Mouse (Mus musculus): Measurements from ENCODE around the gene Scube1. TPM values are rescaled to one million over a fixed set of nuclear protein-coding genes. Genes with fewer than 3 reads are reported as not detected.

Gene Scube1
- 3.6 and 4.1 TPM in 2 replicates for polyA plus RNA-seq (2015; fragmentation: Nextera tagmentation; extraction: Ambion mirVana)

DNA sequence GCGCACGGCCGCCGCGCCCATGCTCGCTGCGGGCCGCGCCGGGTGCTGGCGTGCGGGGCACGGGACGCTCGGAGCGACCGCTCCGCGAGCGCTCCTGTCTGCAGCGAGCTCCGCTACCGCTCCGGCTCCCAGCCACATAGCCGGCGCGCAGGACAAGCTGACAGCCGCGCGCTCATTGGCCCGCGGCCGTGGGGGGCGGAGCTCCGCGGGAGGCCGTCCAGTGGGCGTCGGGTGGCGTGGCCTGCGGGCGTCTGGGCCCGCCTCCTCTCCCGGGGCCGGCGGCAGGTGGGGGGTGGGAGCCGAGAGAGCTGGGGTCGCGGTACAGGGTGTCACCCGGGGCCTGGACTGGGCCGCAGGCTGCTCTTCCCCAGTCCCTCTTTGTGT, at the start of gene Scube1:
Gene Scube1, minus strand, starts transcription at position 136 of the 384 bp plus-strand sequence.
- peak within 1 kb of the TSS; percentile 99 for H3K4me2 ChIP-seq (ENCODE audit: low read depth, low read length)
- ATAC-seq = peak; percentile 98

DNA sequence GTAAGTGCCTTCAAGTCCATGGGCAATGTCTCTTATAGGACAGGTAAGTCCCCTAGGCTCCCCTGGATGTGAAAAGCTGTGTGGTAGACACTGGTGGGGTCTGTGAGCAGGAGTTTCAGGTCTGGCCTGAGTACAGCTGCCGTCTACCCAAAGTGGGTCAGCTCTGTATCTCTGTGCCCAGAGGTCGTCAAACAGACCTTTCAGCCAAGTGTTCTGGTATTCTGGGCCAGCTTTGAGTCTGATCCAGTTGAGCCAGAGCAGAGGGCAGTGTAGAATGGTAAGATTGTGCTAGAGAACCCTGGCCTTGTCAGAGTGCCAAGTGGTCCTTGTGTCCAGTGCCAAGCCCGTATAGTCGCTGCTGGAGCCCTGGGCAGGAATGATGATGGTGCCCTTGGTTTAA, 48.1 kb upstream of the Scube1 start:
- no peaks in the 10 kb centered on the region for H3K9me3 ChIP-seq (ENCODE audit: control insufficient read depth, low read length)
- H3K4me1 ChIP-seq (ENCODE audit: control insufficient read depth, insufficient read depth, low read length) = no peaks in the 10 kb centered on the region
- no peak overlapping the region for H3K27ac ChIP-seq (ENCODE audit: low read length)
- H3K9ac ChIP-seq (ENCODE audit: low read depth, low read length) = no peak overlapping the region
- no peak overlapping the region for H3K4me3 ChIP-seq (ENCODE audit: low read length)
- H3K27me3 ChIP-seq (replicated peaks; ENCODE audit: control insufficient read depth, insufficient read depth, low read length) = peaks cover 3% of the 10 kb centered on the region
- no peak overlapping the region for H3K4me2 ChIP-seq (ENCODE audit: low read depth, low read length)
- WGBS = 84% methylated on average over 4 of the region's 4 CpGs
- no peaks in the 10 kb centered on the region for H3K36me3 ChIP-seq (ENCODE audit: control insufficient read depth, insufficient read depth, low read length)
- no peak for ATAC-seq

More for the DNA sequence above, at the start of gene Scube1:
- Histone ChIP-seq H3K4me3 (ENCODE audit: low read length) (peak within 1 kb of the TSS; percentile 62), H3K9me3 (ENCODE audit: control insufficient read depth, low read length) (no peaks in the 10 kb centered on the region), H3K27ac (ENCODE audit: low read length) (no peak within 1 kb of the TSS), H3K4me1 (ENCODE audit: control insufficient read depth, insufficient read depth, low read length) (no peaks in the 10 kb centered on the region), H3K9ac (ENCODE audit: low read depth, low read length) (peak within 1 kb of the TSS; percentile 66), H3K36me3 (ENCODE audit: control insufficient read depth, insufficient read depth, low read length) (no peaks in the 10 kb centered on the region), H3K27me3 (replicated peaks; ENCODE audit: control insufficient read depth, insufficient read depth, low read length) (peaks cover 47% of the 10 kb centered on the region)
- WGBS = under 1% methylated on average over 44 of the region's 51 CpGs

DNA sequence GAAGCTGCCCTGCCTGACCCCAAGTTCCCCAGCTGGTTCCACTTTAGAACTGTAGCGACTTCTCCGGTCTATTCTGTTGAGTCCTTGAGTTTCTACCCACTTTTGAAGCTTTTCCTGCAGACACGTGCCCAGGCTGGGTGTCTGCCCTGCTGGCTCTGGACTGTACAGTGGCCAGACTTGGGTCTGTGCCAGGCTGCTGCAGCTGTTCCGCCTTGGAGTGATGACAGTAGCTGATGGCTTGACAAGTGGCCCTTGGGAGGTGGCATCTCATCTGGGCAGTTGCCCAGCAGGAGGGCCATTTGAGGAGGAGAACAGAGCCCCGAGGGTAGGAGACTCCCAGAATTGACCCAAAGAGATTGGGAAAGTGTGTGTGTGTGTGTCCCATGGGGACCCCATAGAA, 47.6 kb upstream of the Scube1 start:
- H3K4me1 ChIP-seq (ENCODE audit: control insufficient read depth, insufficient read depth, low read length) = no peaks in the 10 kb centered on the region
- WGBS = 64% methylated on average over 5 of the region's 5 CpGs
- H3K27ac ChIP-seq (ENCODE audit: low read length) = no peak overlapping the region
- peaks cover 3% of the 10 kb centered on the region; the same call in 1 of the 2 replicates for H3K27me3 ChIP-seq (replicated peaks; ENCODE audit: control insufficient read depth, insufficient read depth, low read length)
- no peak overlapping the region for H3K4me3 ChIP-seq (ENCODE audit: low read length)
- H3K36me3 ChIP-seq (ENCODE audit: control insufficient read depth, insufficient read depth, low read length) = no peaks in the 10 kb centered on the region
- no peak overlapping the region for H3K4me2 ChIP-seq (ENCODE audit: low read depth, low read length)
- ATAC-seq = no peak
- H3K9ac ChIP-seq (ENCODE audit: low read depth, low read length) = no peak overlapping the region
- H3K9me3 ChIP-seq (ENCODE audit: control insufficient read depth, low read length) = no peaks in the 10 kb centered on the region

- H3K27me3 ChIP-seq (replicated peaks; ENCODE audit: control insufficient read depth, insufficient read depth, low read length) = peaks cover 3% of the 10 kb centered on the region; the same call in 1 of the 2 replicates
- no peak for ATAC-seq
- WGBS = 79% methylated on average over 8 of the region's 8 CpGs
Observed at GRCm38 (mm10) chr15:83771346-83772053, 46.7 kb upstream of the Scube1 start.

GRCm38 (mm10) chr15:83765388-83766029, 40.7 kb upstream of the Scube1 start:
- H3K9ac ChIP-seq (ENCODE audit: low read depth, low read length) = no peak overlapping the region
- H3K4me2 ChIP-seq (ENCODE audit: low read depth, low read length) = no peak overlapping the region
- no peaks in the 10 kb centered on the region for H3K27me3 ChIP-seq (replicated peaks; ENCODE audit: control insufficient read depth, insufficient read depth, low read length)
- ATAC-seq = no peak
- no peak overlapping the region for H3K27ac ChIP-seq (ENCODE audit: low read length)
- H3K4me1 ChIP-seq (ENCODE audit: control insufficient read depth, insufficient read depth, low read length) = no peaks in the 10 kb centered on the region
- H3K4me3 ChIP-seq (ENCODE audit: low read length) = no peak overlapping the region
- no peaks in the 10 kb centered on the region for H3K36me3 ChIP-seq (ENCODE audit: control insufficient read depth, insufficient read depth, low read length)
- H3K9me3 ChIP-seq (ENCODE audit: control insufficient read depth, low read length) = no peaks in the 10 kb centered on the region
- 37% methylated on average over 6 of the region's 6 CpGs for WGBS

More at GRCm38 (mm10) chr15:83771346-83772053, 46.7 kb upstream of the Scube1 start:
- Histone ChIP-seq H3K4me2 (ENCODE audit: low read depth, low read length) (no peak overlapping the region), H3K9me3 (ENCODE audit: control insufficient read depth, low read length) (no peaks in the 10 kb centered on the region), H3K4me3 (ENCODE audit: low read length) (no peak overlapping the region), H3K27ac (ENCODE audit: low read length) (no peak overlapping the region), H3K4me1 (ENCODE audit: control insufficient read depth, insufficient read depth, low read length) (no peaks in the 10 kb centered on the region), H3K36me3 (ENCODE audit: control insufficient read depth, insufficient read depth, low read length) (no peaks in the 10 kb centered on the region), H3K9ac (ENCODE audit: low read depth, low read length) (no peak overlapping the region)

GRCm38 (mm10) chr15:83761512-83761911, 36.7 kb upstream of the Scube1 start:
- Histone ChIP-seq H3K27ac (ENCODE audit: low read length) (no peak overlapping the region), H3K4me3 (ENCODE audit: low read length) (no peak overlapping the region), H3K9me3 (ENCODE audit: control insufficient read depth, low read length) (no peaks in the 10 kb centered on the region), H3K36me3 (ENCODE audit: control insufficient read depth, insufficient read depth, low read length) (no peaks in the 10 kb centered on the region), H3K4me2 (ENCODE audit: low read depth, low read length) (no peak overlapping the region), H3K27me3 (replicated peaks; ENCODE audit: control insufficient read depth, insufficient read depth, low read length) (no peaks in the 10 kb centered on the region), H3K4me1 (ENCODE audit: control insufficient read depth, insufficient read depth, low read length) (no peaks in the 10 kb centered on the region), H3K9ac (ENCODE audit: low read depth, low read length) (no peak overlapping the region)
- no peak for ATAC-seq
- WGBS = 85% methylated on average over 13 of the region's 13 CpGs

DNA sequence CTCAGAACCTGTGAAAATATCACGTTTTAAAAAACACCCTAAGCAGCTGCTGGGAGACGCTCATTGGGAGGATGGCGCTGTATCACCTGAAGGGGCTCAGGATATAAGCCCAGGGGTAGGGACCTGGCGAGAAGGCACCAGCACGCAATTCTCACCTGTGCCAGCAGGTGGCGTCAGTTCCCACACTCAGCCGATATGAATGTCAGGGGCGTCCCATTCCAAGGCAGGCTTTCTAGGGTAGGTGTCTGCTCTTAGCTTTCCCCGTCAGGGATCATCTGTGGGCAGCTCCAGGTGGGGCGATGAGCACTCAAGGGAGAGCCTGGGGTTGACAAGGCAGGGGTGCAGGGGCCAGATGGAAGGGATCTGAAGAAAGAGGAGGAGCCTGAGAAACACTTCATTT, 35.9 kb upstream of the Scube1 start:
- no peak for ATAC-seq
- Histone ChIP-seq H3K4me1 (ENCODE audit: control insufficient read depth, insufficient read depth, low read length) (no peaks in the 10 kb centered on the region), H3K4me2 (ENCODE audit: low read depth, low read length) (no peak overlapping the region), H3K9ac (ENCODE audit: low read depth, low read length) (no peak overlapping the region), H3K27ac (ENCODE audit: low read length) (no peak overlapping the region), H3K9me3 (ENCODE audit: control insufficient read depth, low read length) (no peaks in the 10 kb centered on the region), H3K4me3 (ENCODE audit: low read length) (no peak overlapping the region), H3K36me3 (ENCODE audit: control insufficient read depth, insufficient read depth, low read length) (no peaks in the 10 kb centered on the region), H3K27me3 (replicated peaks; ENCODE audit: control insufficient read depth, insufficient read depth, low read length) (no peaks in the 10 kb centered on the region)
- 6% methylated on average over 10 of the region's 10 CpGs for WGBS

- no peaks in the 10 kb centered on the region for H3K4me1 ChIP-seq (ENCODE audit: control insufficient read depth, insufficient read depth, low read length)
- no peak for ATAC-seq
- H3K4me3 ChIP-seq (ENCODE audit: low read length) = no peak overlapping the region
- WGBS = 16% methylated on average over 4 of the region's 4 CpGs
- H3K9ac ChIP-seq (ENCODE audit: low read depth, low read length) = no peak overlapping the region
- peaks cover 3% of the 10 kb centered on the region; the same call in 1 of the 2 replicates for H3K9me3 ChIP-seq (ENCODE audit: control insufficient read depth, low read length)
- H3K4me2 ChIP-seq (ENCODE audit: low read depth, low read length) = no peak overlapping the region
- no peak overlapping the region for H3K27ac ChIP-seq (ENCODE audit: low read length)
- no peaks in the 10 kb centered on the region for H3K27me3 ChIP-seq (replicated peaks; ENCODE audit: control insufficient read depth, insufficient read depth, low read length)
- no peaks in the 10 kb centered on the region for H3K36me3 ChIP-seq (ENCODE audit: control insufficient read depth, insufficient read depth, low read length)
Observed at GRCm38 (mm10) chr15:83758958-83759357, 34.1 kb upstream of the Scube1 start.

DNA sequence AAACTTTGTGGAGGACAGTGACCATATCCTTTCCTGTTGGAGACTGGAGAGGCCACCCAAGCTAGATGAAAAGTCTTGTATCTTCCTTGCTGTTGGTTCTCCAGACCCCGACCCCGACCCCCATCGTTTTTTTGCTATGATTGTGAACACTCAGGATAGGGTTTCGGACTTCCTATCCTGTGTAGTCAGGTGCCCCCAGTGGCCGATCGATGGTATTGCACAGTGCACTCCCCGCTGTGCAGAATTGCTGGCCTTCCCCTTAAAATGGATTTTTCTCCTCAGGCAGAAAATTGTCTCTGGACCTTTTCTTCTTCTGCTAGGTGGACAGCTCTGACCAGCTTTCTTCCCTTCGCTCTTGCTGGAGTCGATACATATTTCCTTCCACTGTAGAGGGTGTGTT, 31.9 kb upstream of the Scube1 start:
- no peak for ATAC-seq
- H3K27me3 ChIP-seq (replicated peaks; ENCODE audit: control insufficient read depth, insufficient read depth, low read length) = no peaks in the 10 kb centered on the region
- H3K9me3 ChIP-seq (ENCODE audit: control insufficient read depth, low read length) = peaks cover 3% of the 10 kb centered on the region; the same call in 1 of the 2 replicates
- no peak overlapping the region for H3K27ac ChIP-seq (ENCODE audit: low read length)
- H3K9ac ChIP-seq (ENCODE audit: low read depth, low read length) = no peak overlapping the region
- no peak overlapping the region for H3K4me3 ChIP-seq (ENCODE audit: low read length)
- 18% methylated on average over 9 of the region's 9 CpGs for WGBS
- no peak overlapping the region for H3K4me2 ChIP-seq (ENCODE audit: low read depth, low read length)
- H3K4me1 ChIP-seq (ENCODE audit: control insufficient read depth, insufficient read depth, low read length) = no peaks in the 10 kb centered on the region
- H3K36me3 ChIP-seq (ENCODE audit: control insufficient read depth, insufficient read depth, low read length) = no peaks in the 10 kb centered on the region

Data from intestine, embryonic 16.5 days (tissue).